Mouse (Mus musculus): ENCODE data around the gene Rnf13. TPM values are rescaled to one million over a fixed set of nuclear protein-coding genes. Genes with fewer than 3 reads are reported as not detected.

Rnf13 gene
- polyA plus RNA-seq, 1 experiment from 2014 or later = 69.6 TPM

Other genes with a start within 250 kb of the Rnf13 start
- gene Wwtr1, start 160.2 kb upstream of the Rnf13 start, polyA plus RNA-seq (2014; fragmentation: Nextera tagmentation; extraction: Ambion mirVana) = 17.7 and 20.7 TPM in 2 replicates
- gene Commd2, start 84.3 kb upstream of the Rnf13 start, polyA plus RNA-seq (2014; fragmentation: Nextera tagmentation; extraction: Ambion mirVana) = 82.2 and 97.4 TPM in 2 replicates
- 0.07 TPM in 1 of 2 replicates, not detected in the other for gene Ankub1, start 43.3 kb upstream of the Rnf13 start, polyA plus RNA-seq (2014; fragmentation: Nextera tagmentation; extraction: Ambion mirVana)
- 102 and 149 TPM in 2 replicates for gene Pfn2, start 112.0 kb downstream of the Rnf13 start, polyA plus RNA-seq (2014; fragmentation: Nextera tagmentation; extraction: Ambion mirVana)